Mouse (Mus musculus): ENCODE data around the gene Abcf1. TPM values are rescaled to one million over a fixed set of nuclear protein-coding genes. Genes with fewer than 3 reads are reported as not detected.
A peak's percentile ranks its signal among the peaks of the same experiment; 100 is the strongest.

The Abcf1 gene
- polyA plus RNA-seq, 1 experiment from 2014 or later, result 121 TPM

GRCm38 (mm10) chr17:36000349-36000748, 30.8 kb upstream of the Abcf1 start:
- H3K27me3 ChIP-seq (ENCODE audit: control insufficient read depth, insufficient read depth, low read length), result no peaks in the 10 kb centered on the region
- H3K4me3 ChIP-seq (ENCODE audit: low read depth, low read length), result no peak overlapping the region
- WGBS, result 90% methylated on average over 4 of the region's 4 CpGs
- ATAC-seq (ENCODE audit: insufficient number of reproducible peaks, low FRiP score, low TSS enrichment, low read depth) (no peak), DNase-seq (ENCODE audit: low spot score) (no peak)
- H3K9ac ChIP-seq (ENCODE audit: low read length), result no peak overlapping the region
- no peak overlapping the region for H3K4me2 ChIP-seq (ENCODE audit: low read depth, severe bottlenecking)
- no peaks in the 10 kb centered on the region for H3K36me3 ChIP-seq (ENCODE audit: control insufficient read depth, insufficient read depth, low read length)
- no peaks in the 10 kb centered on the region for H3K9me3 ChIP-seq (ENCODE audit: control insufficient read depth, low read length)
- no peak overlapping the region for H3K27ac ChIP-seq (replicated peaks; ENCODE audit: low read depth, low read length)
- peaks cover 5% of the 10 kb centered on the region; the same call in 1 of the 2 replicates for H3K4me1 ChIP-seq (ENCODE audit: control insufficient read depth, insufficient read depth, low read length)

- Histone ChIP-seq H3K4me2 (ENCODE audit: low read depth, severe bottlenecking) (no peak overlapping the region), H3K9me3 (ENCODE audit: control insufficient read depth, low read length) (no peaks in the 10 kb centered on the region), H3K4me1 (ENCODE audit: control insufficient read depth, insufficient read depth, low read length) (peaks cover 9% of the 10 kb centered on the region; the same call in 1 of the 2 replicates), H3K27ac (replicated peaks; ENCODE audit: low read depth, low read length) (no peak overlapping the region), H3K4me3 (ENCODE audit: low read depth, low read length) (no peak overlapping the region), H3K9ac (ENCODE audit: low read length) (no peak overlapping the region), H3K27me3 (ENCODE audit: control insufficient read depth, insufficient read depth, low read length) (no peaks in the 10 kb centered on the region), H3K36me3 (ENCODE audit: control insufficient read depth, insufficient read depth, low read length) (no peaks in the 10 kb centered on the region)
- WGBS, result 91% methylated on average over 7 of the region's 7 CpGs
- ATAC-seq (ENCODE audit: insufficient number of reproducible peaks, low FRiP score, low TSS enrichment, low read depth) (no peak), DNase-seq (ENCODE audit: low spot score) (no peak)
Measured at GRCm38 (mm10) chr17:35999356-35999755, 29.8 kb upstream of the Abcf1 start.

GRCm38 (mm10) chr17:35998545-35999305, 29.2 kb upstream of the Abcf1 start:
- no peak for DNase-seq (ENCODE audit: low spot score)
- H3K27ac ChIP-seq (replicated peaks; ENCODE audit: low read depth, low read length), result no peak overlapping the region
- no peak overlapping the region for H3K4me3 ChIP-seq (ENCODE audit: low read depth, low read length)
- peaks cover 9% of the 10 kb centered on the region; the same call in 1 of the 2 replicates for H3K4me1 ChIP-seq (ENCODE audit: control insufficient read depth, insufficient read depth, low read length)
- H3K36me3 ChIP-seq (ENCODE audit: control insufficient read depth, insufficient read depth, low read length), result no peaks in the 10 kb centered on the region
- no peak overlapping the region for H3K4me2 ChIP-seq (ENCODE audit: low read depth, severe bottlenecking)
- ATAC-seq (ENCODE audit: insufficient number of reproducible peaks, low FRiP score, low TSS enrichment, low read depth), result no peak
- WGBS, result 90% methylated on average over 6 of the region's 6 CpGs
- H3K27me3 ChIP-seq (ENCODE audit: control insufficient read depth, insufficient read depth, low read length), result no peaks in the 10 kb centered on the region
- H3K9me3 ChIP-seq (ENCODE audit: control insufficient read depth, low read length), result no peaks in the 10 kb centered on the region
- H3K9ac ChIP-seq (ENCODE audit: low read length), result no peak overlapping the region

GRCm38 (mm10) chr17:35997713-35998510, 28.4 kb upstream of the Abcf1 start:
- H3K9ac ChIP-seq (ENCODE audit: low read length), result no peak overlapping the region
- ATAC-seq (ENCODE audit: insufficient number of reproducible peaks, low FRiP score, low TSS enrichment, low read depth) (no peak), DNase-seq (ENCODE audit: low spot score) (no peak)
- no peak overlapping the region for H3K27ac ChIP-seq (replicated peaks; ENCODE audit: low read depth, low read length)
- peaks cover 9% of the 10 kb centered on the region; the same call in 1 of the 2 replicates for H3K4me1 ChIP-seq (ENCODE audit: control insufficient read depth, insufficient read depth, low read length)
- WGBS, result 64% methylated on average over 12 of the region's 12 CpGs
- no peaks in the 10 kb centered on the region for H3K9me3 ChIP-seq (ENCODE audit: control insufficient read depth, low read length)
- no peaks in the 10 kb centered on the region for H3K36me3 ChIP-seq (ENCODE audit: control insufficient read depth, insufficient read depth, low read length)
- H3K4me3 ChIP-seq (ENCODE audit: low read depth, low read length), result no peak overlapping the region
- H3K27me3 ChIP-seq (ENCODE audit: control insufficient read depth, insufficient read depth, low read length), result no peaks in the 10 kb centered on the region
- H3K4me2 ChIP-seq (ENCODE audit: low read depth, severe bottlenecking), result no peak overlapping the region

- no peaks in the 10 kb centered on the region for H3K27me3 ChIP-seq (ENCODE audit: control insufficient read depth, insufficient read depth, low read length)
- no peaks in the 10 kb centered on the region for H3K9me3 ChIP-seq (ENCODE audit: control insufficient read depth, low read length)
- ATAC-seq (ENCODE audit: insufficient number of reproducible peaks, low FRiP score, low TSS enrichment, low read depth) (peak; percentile 46; the same call in 1 of the 2 replicates), DNase-seq (ENCODE audit: low spot score) (peak; percentile 98)
- H3K4me1 ChIP-seq (ENCODE audit: control insufficient read depth, insufficient read depth, low read length), result peaks cover 9% of the 10 kb centered on the region; the same call in 1 of the 2 replicates
- H3K9ac ChIP-seq (ENCODE audit: low read length), result no peak overlapping the region
- WGBS, result 5% methylated on average over 11 of the region's 11 CpGs
- H3K4me3 ChIP-seq (ENCODE audit: low read depth, low read length), result no peak overlapping the region
- H3K4me2 ChIP-seq (ENCODE audit: low read depth, severe bottlenecking), result no peak overlapping the region
- no peak overlapping the region for H3K27ac ChIP-seq (replicated peaks; ENCODE audit: low read depth, low read length)
- H3K36me3 ChIP-seq (ENCODE audit: control insufficient read depth, insufficient read depth, low read length), result no peaks in the 10 kb centered on the region
Measured at GRCm38 (mm10) chr17:35996949-35997348, 27.4 kb upstream of the Abcf1 start.

GRCm38 (mm10) chr17:35994879-35995240, 25.3 kb upstream of the Abcf1 start:
- Histone ChIP-seq H3K9ac (ENCODE audit: low read length) (peak overlapping the region; percentile 61), H3K4me1 (ENCODE audit: control insufficient read depth, insufficient read depth, low read length) (peaks cover 9% of the 10 kb centered on the region; the same call in 1 of the 2 replicates), H3K4me3 (ENCODE audit: low read depth, low read length) (peak overlapping the region; percentile 55), H3K27ac (replicated peaks; ENCODE audit: low read depth, low read length) (no peak overlapping the region), H3K9me3 (ENCODE audit: control insufficient read depth, low read length) (no peaks in the 10 kb centered on the region), H3K27me3 (ENCODE audit: control insufficient read depth, insufficient read depth, low read length) (no peaks in the 10 kb centered on the region), H3K4me2 (ENCODE audit: low read depth, severe bottlenecking) (peak overlapping the region; percentile 73), H3K36me3 (ENCODE audit: control insufficient read depth, insufficient read depth, low read length) (no peaks in the 10 kb centered on the region)
- ATAC-seq (ENCODE audit: insufficient number of reproducible peaks, low FRiP score, low TSS enrichment, low read depth) (no peak), DNase-seq (ENCODE audit: low spot score) (peak; percentile 43)
- WGBS, result 6% methylated on average over 14 of the region's 14 CpGs

- Histone ChIP-seq H3K36me3 (ENCODE audit: control insufficient read depth, insufficient read depth, low read length) (no peaks in the 10 kb centered on the region), H3K4me2 (ENCODE audit: low read depth, severe bottlenecking) (peak overlapping the region; percentile 73), H3K4me3 (ENCODE audit: low read depth, low read length) (peak overlapping the region; percentile 55), H3K9me3 (ENCODE audit: control insufficient read depth, low read length) (no peaks in the 10 kb centered on the region), H3K4me1 (ENCODE audit: control insufficient read depth, insufficient read depth, low read length) (peaks cover 9% of the 10 kb centered on the region; the same call in 1 of the 2 replicates), H3K9ac (ENCODE audit: low read length) (peak overlapping the region; percentile 61), H3K27me3 (ENCODE audit: control insufficient read depth, insufficient read depth, low read length) (no peaks in the 10 kb centered on the region), H3K27ac (replicated peaks; ENCODE audit: low read depth, low read length) (no peak overlapping the region)
- peak; percentile 24; the same call in 1 of the 2 replicates for ATAC-seq (ENCODE audit: insufficient number of reproducible peaks, low FRiP score, low TSS enrichment, low read depth)
- 3% methylated on average over 31 of the region's 31 CpGs for WGBS
- peak; percentile 80 for DNase-seq (ENCODE audit: low spot score)
Measured at GRCm38 (mm10) chr17:35994175-35994878, 24.8 kb upstream of the Abcf1 start.

- Histone ChIP-seq H3K4me1 (ENCODE audit: control insufficient read depth, insufficient read depth, low read length) (peaks cover 9% of the 10 kb centered on the region; the same call in 1 of the 2 replicates), H3K4me3 (ENCODE audit: low read depth, low read length) (0 out of 2 replicates have a peak overlapping the region, but pooled peaks have one; percentile 6), H3K4me2 (ENCODE audit: low read depth, severe bottlenecking) (no peak overlapping the region), H3K9ac (ENCODE audit: low read length) (no peak overlapping the region), H3K9me3 (ENCODE audit: control insufficient read depth, low read length) (no peaks in the 10 kb centered on the region), H3K27ac (replicated peaks; ENCODE audit: low read depth, low read length) (no peak overlapping the region), H3K27me3 (ENCODE audit: control insufficient read depth, insufficient read depth, low read length) (no peaks in the 10 kb centered on the region), H3K36me3 (ENCODE audit: control insufficient read depth, insufficient read depth, low read length) (peaks cover 3% of the 10 kb centered on the region; the same call in 1 of the 2 replicates)
- ATAC-seq (ENCODE audit: insufficient number of reproducible peaks, low FRiP score, low TSS enrichment, low read depth) (peak; percentile 55), DNase-seq (ENCODE audit: low spot score) (peak; percentile 92)
- WGBS, result 8% methylated on average over 17 of the region's 17 CpGs
Measured at GRCm38 (mm10) chr17:35993675-35994074, 24.1 kb upstream of the Abcf1 start.

All from limb, embryonic 11.5 days (tissue).